ENCODE assay signal across 12 mouse cellular contexts in genomic region chr2:43513852-43514251, GRCm38 (mm10). TPM values are rescaled to one million over a fixed set of nuclear protein-coding genes. Genes with fewer than 3 reads are reported as not detected.
"Had no signal": no experiment of that assay in that cellular context is flagged by ENCODE, and none has a peak within 500 bp of the region (broad histone marks: within the 10 kb centered on the region; RNA-seq: fewer than 3 reads in every experiment).

No protein-coding gene starts in this region.

- H3K4me3 ChIP-seq: limb, embryonic 15.5 days; midbrain, embryonic 15.5 days had no signal

- H3K4me1 ChIP-seq: limb, embryonic 15.5 days; midbrain, embryonic 15.5 days had no signal

- H3K9me3 ChIP-seq: limb, embryonic 15.5 days; midbrain, embryonic 15.5 days had no signal

- H3K9ac ChIP-seq: limb, embryonic 15.5 days; liver, embryonic 14.5 days; midbrain, embryonic 15.5 days had no signal

- H3K27me3 ChIP-seq: limb, embryonic 15.5 days; midbrain, embryonic 15.5 days had no signal

- H3K27ac ChIP-seq: limb, embryonic 15.5 days; liver, embryonic 14.5 days; midbrain, embryonic 15.5 days had no signal

- DNase-seq: layer of hippocampus, adult 9-11 months; layer of hippocampus, postnatal 36 days; lung, adult 18-20 months; lung, postnatal 36 days; right cerebral cortex, adult 18-20 months; right cerebral cortex, postnatal 25 days; thymus, postnatal 36 days had no signal

- H3K36me3 ChIP-seq: limb, embryonic 15.5 days; midbrain, embryonic 15.5 days had no signal

- ATAC-seq: intestine, embryonic 16.5 days; midbrain, embryonic 15.5 days had no signal

- H3K4me2 ChIP-seq: limb, embryonic 15.5 days; midbrain, embryonic 15.5 days had no signal

RNA-seq across cellular contexts. Expression of gene Kynu, which starts 41.3 kb away (rescaled TPM):
- total RNA-seq: layer of hippocampus, postnatal 36 days had no signal
- polyA plus RNA-seq: neural tube, embryonic 14.5 days had no signal
